Mouse (Mus musculus) neutrophil, adult 83 days (primary cell): ENCODE results near the gene Olfr1313. TPM values are rescaled to one million over a fixed set of nuclear protein-coding genes. Genes with fewer than 3 reads are reported as not detected.

Experiments used
- total RNA-seq, 2 experiments: library from RNA; stranded (reverse); gene quantifications; one replicate each; pipeline ENCODE4 v1.2.4; 2023

Olfr1313 gene
- not detected for total RNA-seq

DNA sequence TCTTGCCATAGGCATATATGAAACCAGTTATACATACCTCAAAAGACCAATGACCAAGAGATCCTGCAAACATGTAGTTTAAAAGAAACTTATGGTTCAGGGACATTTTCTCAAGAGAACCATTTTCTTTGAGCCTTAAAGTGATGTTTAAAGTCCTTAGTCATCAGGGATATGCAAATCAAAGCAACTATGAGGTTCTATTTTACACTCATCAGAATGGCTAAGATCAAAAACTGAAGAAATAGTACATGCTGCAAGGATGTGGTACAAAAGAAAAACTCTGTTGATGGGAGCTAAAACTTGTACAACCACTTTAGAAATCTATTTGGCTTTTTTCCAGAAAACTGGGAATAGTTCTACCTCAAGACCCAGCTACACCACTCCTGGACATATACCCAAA, at the start of gene Olfr1313:
Gene Olfr1313 (minus strand): TSS at position 101 of the 400 bp plus-strand sequence.

DNA sequence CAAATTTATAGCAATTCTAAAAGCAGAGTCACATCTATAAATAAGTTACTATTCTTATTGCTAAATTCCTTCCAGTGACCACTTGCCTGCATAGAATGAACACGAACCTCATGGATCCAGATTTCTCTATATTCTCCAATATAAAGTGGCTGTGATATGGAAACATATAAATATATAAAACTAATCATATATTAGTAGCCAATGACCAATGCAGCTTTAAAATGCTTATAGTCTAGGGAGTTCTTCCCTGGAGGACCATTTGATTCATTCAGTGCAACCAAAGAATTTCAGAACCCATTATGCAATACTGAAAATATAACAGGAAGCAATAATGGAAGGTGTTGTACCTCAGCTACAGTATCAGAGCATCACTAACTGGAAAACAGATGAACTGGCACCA, 37.7 kb upstream of the Olfr1313 start, which contains the start of gene Olfr1315-ps1:
Gene Olfr1315-ps1 (minus strand): TSS at position 101 of the 400 bp plus-strand sequence.

GRCm38 (mm10) chr2:112096681-112097080, 19.0 kb upstream of the Olfr1313 start, which contains the start of gene Olfr1314:
Olfr1314 (minus strand) TSS chr2:112096781.

GRCm38 (mm10) chr2:112050138-112050537, 27.5 kb downstream of the Olfr1313 start, which contains the start of gene Olfr1312:
Olfr1312 (minus strand) TSS chr2:112050238.

DNA sequence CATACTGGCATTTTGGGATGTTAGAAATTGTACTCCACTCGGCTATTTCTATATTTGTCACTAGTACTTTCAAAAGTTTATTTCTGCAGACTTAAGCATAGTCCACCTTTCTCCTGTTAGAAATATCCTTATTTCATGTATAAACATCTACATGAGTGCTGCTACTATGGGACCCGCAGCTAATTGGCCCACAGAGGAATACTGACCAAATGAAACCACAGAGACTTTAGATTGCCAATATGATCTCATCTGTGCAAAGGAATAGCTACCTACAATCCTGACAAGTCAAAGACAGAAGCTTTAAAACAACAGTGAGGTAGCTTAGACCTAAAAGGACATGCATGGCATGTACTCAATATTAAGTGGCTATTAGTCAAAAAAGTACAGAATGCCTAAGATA, 53.3 kb downstream of the Olfr1313 start, which contains the start of gene Olfr1311:
Gene Olfr1311 (minus strand): TSS at position 101 of the 400 bp plus-strand sequence.

Other genes with a start within 250 kb of the Olfr1313 start
- gene Olfr1305, start 200.7 kb downstream of the Olfr1313 start, total RNA-seq = not detected
- gene Olfr1306, start 161.6 kb downstream of the Olfr1313 start, total RNA-seq = not detected
- gene Olfr1307, start 128.4 kb downstream of the Olfr1313 start, total RNA-seq = under 1 TPM; 0.04 to 0.11 TPM
- gene Olfr1308, start 112.9 kb downstream of the Olfr1313 start, total RNA-seq = not detected
- not detected for gene Olfr1309, start 87.6 kb downstream of the Olfr1313 start, total RNA-seq
- not detected for gene Olfr1310, start 65.1 kb downstream of the Olfr1313 start, total RNA-seq
- gene Olfr1311, start 53.4 kb downstream of the Olfr1313 start, total RNA-seq = not detected
- not detected for gene Olfr1312, start 27.6 kb downstream of the Olfr1313 start, total RNA-seq
- gene Olfr1314, start 18.9 kb upstream of the Olfr1313 start, total RNA-seq = not detected
- not detected for gene Olfr1315-ps1, start 37.6 kb upstream of the Olfr1313 start, total RNA-seq
- gene Olfr1316, start 57.1 kb upstream of the Olfr1313 start, total RNA-seq = not detected
- gene Olfr1317, start 62.5 kb upstream of the Olfr1313 start, total RNA-seq = not detected
- not detected for gene Olfr1318, start 76.4 kb upstream of the Olfr1313 start, total RNA-seq
- 10 to 100 TPM; 63.2 to 79.0 TPM for gene Lpcat4, start 161.6 kb upstream of the Olfr1313 start, total RNA-seq
- not detected for gene Nutm1, start 181.4 kb upstream of the Olfr1313 start, total RNA-seq
- 10 to 100 TPM; 19.7 to 26.5 TPM for gene Nop10, start 184.1 kb upstream of the Olfr1313 start, total RNA-seq
- 100 to 1,000 TPM; 182 to 212 TPM for gene Slc12a6, start 188.0 kb upstream of the Olfr1313 start, total RNA-seq
- gene Gm21985, start 188.5 kb upstream of the Olfr1313 start, total RNA-seq = not detected